Mouse (Mus musculus): ENCODE data around the gene Gm37419. TPM values are rescaled to one million over a fixed set of nuclear protein-coding genes. Genes with fewer than 3 reads are reported as not detected.

The Gm37419 gene
- polyA plus RNA-seq, 1 experiment from 2014 or later = not detected

DNA sequence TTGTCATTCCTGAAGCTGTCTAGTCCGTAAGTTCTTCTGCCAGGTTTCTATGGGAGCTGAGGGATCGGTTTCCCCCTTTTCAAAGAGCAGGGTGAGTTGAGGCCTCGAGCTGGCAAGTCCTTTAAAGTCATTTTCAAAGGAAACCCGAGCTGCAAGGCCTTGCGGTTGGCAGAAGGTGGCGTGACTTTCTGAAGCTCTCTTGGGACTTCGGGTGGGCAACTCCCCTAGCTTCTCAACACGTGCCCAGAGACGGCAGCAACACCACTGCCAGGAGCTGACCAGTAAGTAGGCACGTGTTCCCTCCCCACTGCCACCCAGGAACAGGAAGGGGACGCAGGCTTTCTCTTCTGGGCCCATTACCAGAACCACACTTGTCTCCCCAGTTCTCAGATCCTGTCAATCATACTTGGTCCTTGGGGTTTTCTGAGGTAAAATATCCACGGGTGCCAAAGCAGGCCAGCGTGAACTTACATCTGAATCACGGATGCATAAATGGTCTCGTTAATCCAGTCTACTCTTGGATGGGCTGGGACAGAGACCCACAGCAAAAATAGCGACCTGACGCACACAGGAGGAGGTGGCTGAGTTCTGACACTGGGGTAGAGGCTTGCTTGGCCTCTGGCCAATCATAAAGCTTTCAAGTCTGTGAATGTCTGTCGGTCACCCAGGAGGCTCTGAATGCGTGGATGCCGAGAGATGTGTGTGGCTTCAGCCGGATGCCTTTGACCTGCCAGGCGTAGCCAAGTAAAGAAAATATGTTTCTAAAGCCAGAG, 24.2 kb upstream of the Gm37419 start:
- DNase-seq (ENCODE audit: low spot score, missing footprints) (peak; percentile 79), ATAC-seq (ENCODE audit: low FRiP score) (peak; percentile 43; the same call in 1 of the 2 replicates)
- Histone ChIP-seq H3K27ac (ENCODE audit: low read depth, low read length) (no peak overlapping the region), H3K4me2 (no peak overlapping the region), H3K27me3 (ENCODE audit: control insufficient read depth, insufficient read depth, low read length) (no peaks in the 10 kb centered on the region), H3K4me3 (ENCODE audit: low read depth, low read length) (no peak overlapping the region), H3K36me3 (ENCODE audit: control insufficient read depth, insufficient read depth, low read length) (no peaks in the 10 kb centered on the region), H3K9me3 (ENCODE audit: control insufficient read depth, low read length) (no peaks in the 10 kb centered on the region), H3K9ac (ENCODE audit: low read length) (no peak overlapping the region), H3K4me1 (ENCODE audit: control insufficient read depth, insufficient read depth, low read length) (peaks cover 3% of the 10 kb centered on the region; the same call in 1 of the 2 replicates)
- 68% methylated on average over 22 of the region's 22 CpGs for WGBS

DNA sequence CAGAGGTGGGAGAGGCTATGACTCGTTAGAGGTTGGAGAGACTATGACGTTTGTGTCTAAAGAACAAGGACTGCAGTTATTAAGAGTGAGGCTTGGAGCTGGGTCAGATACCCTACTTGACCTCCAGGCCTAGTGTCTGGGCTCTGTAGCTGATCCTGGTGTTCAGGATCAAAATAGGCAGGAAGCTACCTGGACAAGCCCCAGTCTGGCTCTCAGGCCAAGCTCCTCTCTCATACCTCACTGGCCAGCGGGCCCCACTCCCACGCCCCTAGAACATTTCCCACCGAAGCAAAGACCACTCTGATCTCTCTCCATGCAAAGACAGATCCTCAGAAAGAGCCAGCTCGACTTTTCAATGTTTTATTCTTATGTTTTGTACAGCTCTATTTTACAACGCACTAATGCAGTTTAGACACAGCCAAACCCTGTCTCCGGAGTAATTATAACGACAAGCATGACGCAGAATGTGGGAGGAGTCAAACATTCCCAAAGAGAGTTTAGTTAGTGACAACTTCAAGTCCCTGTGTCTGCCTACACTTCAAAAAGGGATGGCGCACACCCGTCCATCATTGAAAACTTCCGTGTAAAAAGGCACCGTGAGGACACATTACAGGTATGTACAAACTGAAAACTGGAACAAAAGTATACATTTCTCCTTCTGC, 23.4 kb upstream of the Gm37419 start:
- peak; percentile 39 for ATAC-seq (ENCODE audit: low FRiP score)

GRCm38 (mm10) chr16:23966066-23966465, 22.2 kb upstream of the Gm37419 start:
- H3K36me3 ChIP-seq (ENCODE audit: control insufficient read depth, insufficient read depth, low read length) = no peaks in the 10 kb centered on the region
- no peaks in the 10 kb centered on the region for H3K9me3 ChIP-seq (ENCODE audit: control insufficient read depth, low read length)
- no peak overlapping the region for H3K4me3 ChIP-seq (ENCODE audit: low read depth, low read length)
- no peak overlapping the region for H3K9ac ChIP-seq (ENCODE audit: low read length)
- 91% methylated on average over 14 of the region's 14 CpGs for WGBS
- H3K27ac ChIP-seq (ENCODE audit: low read depth, low read length) = no peak overlapping the region
- H3K4me2 ChIP-seq = no peak overlapping the region
- H3K4me1 ChIP-seq (ENCODE audit: control insufficient read depth, insufficient read depth, low read length) = peaks cover 3% of the 10 kb centered on the region; the same call in 1 of the 2 replicates
- ATAC-seq (ENCODE audit: low FRiP score) (no peak), DNase-seq (ENCODE audit: low spot score, missing footprints) (peak; percentile 71)
- H3K27me3 ChIP-seq (ENCODE audit: control insufficient read depth, insufficient read depth, low read length) = no peaks in the 10 kb centered on the region

More for the DNA sequence above, 23.4 kb upstream of the Gm37419 start:
- peak; percentile 84 for DNase-seq (ENCODE audit: low spot score, missing footprints)
- Histone ChIP-seq H3K36me3 (ENCODE audit: control insufficient read depth, insufficient read depth, low read length) (no peaks in the 10 kb centered on the region), H3K4me2 (no peak overlapping the region), H3K4me3 (ENCODE audit: low read depth, low read length) (no peak overlapping the region), H3K9me3 (ENCODE audit: control insufficient read depth, low read length) (no peaks in the 10 kb centered on the region), H3K27ac (ENCODE audit: low read depth, low read length) (no peak overlapping the region), H3K4me1 (ENCODE audit: control insufficient read depth, insufficient read depth, low read length) (peaks cover 3% of the 10 kb centered on the region; the same call in 1 of the 2 replicates), H3K9ac (ENCODE audit: low read length) (no peak overlapping the region), H3K27me3 (ENCODE audit: control insufficient read depth, insufficient read depth, low read length) (no peaks in the 10 kb centered on the region)
- WGBS = 53% methylated on average over 14 of the region's 14 CpGs

GRCm38 (mm10) chr16:23967301-23967700, 21.0 kb upstream of the Gm37419 start:
- WGBS = 81% methylated on average over 7 of the region's 7 CpGs
- no peak for ATAC-seq (ENCODE audit: low FRiP score)
- H3K9ac ChIP-seq (ENCODE audit: low read length) = no peak overlapping the region
- no peak overlapping the region for H3K4me2 ChIP-seq
- H3K9me3 ChIP-seq (ENCODE audit: control insufficient read depth, low read length) = no peaks in the 10 kb centered on the region
- no peak overlapping the region for H3K4me3 ChIP-seq (ENCODE audit: low read depth, low read length)
- no peaks in the 10 kb centered on the region for H3K27me3 ChIP-seq (ENCODE audit: control insufficient read depth, insufficient read depth, low read length)
- peaks cover 3% of the 10 kb centered on the region; the same call in 1 of the 2 replicates for H3K4me1 ChIP-seq (ENCODE audit: control insufficient read depth, insufficient read depth, low read length)
- H3K36me3 ChIP-seq (ENCODE audit: control insufficient read depth, insufficient read depth, low read length) = no peaks in the 10 kb centered on the region
- H3K27ac ChIP-seq (ENCODE audit: low read depth, low read length) = no peak overlapping the region
- DNase-seq (ENCODE audit: low spot score, missing footprints) = peak; percentile 82

DNA sequence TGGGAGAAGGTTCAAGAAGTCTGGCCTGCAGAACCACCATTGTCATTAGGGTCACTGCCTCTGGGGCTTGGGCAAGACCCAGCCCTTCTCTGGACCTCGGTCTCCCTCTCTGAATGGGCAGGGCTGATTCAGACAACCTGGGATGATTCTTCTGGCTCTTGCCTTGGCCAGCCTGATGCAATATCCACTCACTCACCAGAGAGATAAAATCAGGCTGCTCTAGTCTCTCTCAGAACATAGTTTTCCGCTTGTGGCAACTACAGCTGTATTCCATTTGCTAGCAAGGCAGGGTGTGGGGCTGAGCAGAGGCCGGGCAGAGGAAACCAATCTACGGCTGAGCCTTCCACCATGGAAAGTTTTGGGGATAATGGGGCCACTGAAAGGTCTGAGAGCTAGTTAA, 19.4 kb upstream of the Gm37419 start:
- Histone ChIP-seq H3K4me1 (ENCODE audit: control insufficient read depth, insufficient read depth, low read length) (peaks cover 3% of the 10 kb centered on the region; the same call in 1 of the 2 replicates), H3K27me3 (ENCODE audit: control insufficient read depth, insufficient read depth, low read length) (no peaks in the 10 kb centered on the region), H3K9ac (ENCODE audit: low read length) (no peak overlapping the region), H3K4me2 (no peak overlapping the region), H3K27ac (ENCODE audit: low read depth, low read length) (no peak overlapping the region), H3K4me3 (ENCODE audit: low read depth, low read length) (no peak overlapping the region), H3K9me3 (ENCODE audit: control insufficient read depth, low read length) (no peaks in the 10 kb centered on the region), H3K36me3 (ENCODE audit: control insufficient read depth, insufficient read depth, low read length) (no peaks in the 10 kb centered on the region)
- no peak for ATAC-seq (ENCODE audit: low FRiP score)
- peak; percentile 70 for DNase-seq (ENCODE audit: low spot score, missing footprints)
- 58% methylated on average over 4 of the region's 4 CpGs for WGBS

- no peak for ATAC-seq (ENCODE audit: low FRiP score)
- 86% methylated on average over 14 of the region's 14 CpGs for WGBS
- Histone ChIP-seq H3K27ac (ENCODE audit: low read depth, low read length) (no peak overlapping the region), H3K4me2 (no peak overlapping the region), H3K4me1 (ENCODE audit: control insufficient read depth, insufficient read depth, low read length) (no peaks in the 10 kb centered on the region; the same call in 1 of the 2 replicates), H3K4me3 (ENCODE audit: low read depth, low read length) (no peak overlapping the region), H3K27me3 (ENCODE audit: control insufficient read depth, insufficient read depth, low read length) (no peaks in the 10 kb centered on the region), H3K9me3 (ENCODE audit: control insufficient read depth, low read length) (no peaks in the 10 kb centered on the region), H3K36me3 (ENCODE audit: control insufficient read depth, insufficient read depth, low read length) (no peaks in the 10 kb centered on the region), H3K9ac (ENCODE audit: low read length) (no peak overlapping the region)
- peak; percentile 70 for DNase-seq (ENCODE audit: low spot score, missing footprints)
Measured at GRCm38 (mm10) chr16:23969919-23970318, 18.4 kb upstream of the Gm37419 start.

DNA sequence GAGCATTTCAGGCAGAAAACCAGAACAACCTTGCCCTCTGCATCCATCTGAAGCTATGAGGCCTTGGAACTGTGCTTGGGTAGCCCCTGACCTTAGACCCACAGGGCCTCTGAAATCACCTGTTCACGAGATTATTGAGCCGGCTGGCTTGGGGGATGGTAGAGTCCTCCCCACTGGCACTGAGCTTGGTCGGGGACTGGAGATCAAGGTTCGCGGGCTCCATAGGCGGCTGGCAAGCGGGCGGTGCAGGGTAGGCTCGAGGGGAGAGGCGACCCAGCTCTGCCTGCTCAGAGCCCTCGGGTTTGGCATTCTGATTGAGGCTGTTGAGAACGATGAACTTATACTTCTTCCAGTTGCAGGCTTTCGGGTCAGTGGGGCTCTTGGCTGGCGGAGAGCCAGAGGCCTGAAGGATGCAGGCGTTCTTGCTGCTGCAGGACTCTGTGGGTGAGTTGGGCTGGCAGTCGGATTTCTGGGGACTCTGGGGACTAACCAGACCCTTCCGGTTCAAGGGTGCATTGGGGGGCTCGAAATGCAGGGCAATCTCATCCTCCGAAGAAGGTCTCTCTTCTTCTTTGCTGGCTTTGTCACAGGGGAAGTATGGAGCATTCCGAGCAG, 16.0 kb upstream of the Gm37419 start:
- no peak overlapping the region for H3K27ac ChIP-seq (ENCODE audit: low read depth, low read length)
- no peaks in the 10 kb centered on the region for H3K9me3 ChIP-seq (ENCODE audit: control insufficient read depth, low read length)
- no peak for ATAC-seq (ENCODE audit: low FRiP score)
- peak; percentile 72 for DNase-seq (ENCODE audit: low spot score, missing footprints)
- no peaks in the 10 kb centered on the region for H3K27me3 ChIP-seq (ENCODE audit: control insufficient read depth, insufficient read depth, low read length)
- H3K4me3 ChIP-seq (ENCODE audit: low read depth, low read length) = no peak overlapping the region
- no peak overlapping the region for H3K4me2 ChIP-seq
- H3K9ac ChIP-seq (ENCODE audit: low read length) = no peak overlapping the region
- H3K4me1 ChIP-seq (ENCODE audit: control insufficient read depth, insufficient read depth, low read length) = no peaks in the 10 kb centered on the region
- H3K36me3 ChIP-seq (ENCODE audit: control insufficient read depth, insufficient read depth, low read length) = no peaks in the 10 kb centered on the region
- 86% methylated on average over 20 of the region's 20 CpGs for WGBS

- no peak overlapping the region for H3K4me2 ChIP-seq
- H3K9me3 ChIP-seq (ENCODE audit: control insufficient read depth, low read length) = no peaks in the 10 kb centered on the region
- no peak for DNase-seq (ENCODE audit: low spot score, missing footprints)
- H3K4me1 ChIP-seq (ENCODE audit: control insufficient read depth, insufficient read depth, low read length) = no peaks in the 10 kb centered on the region
- H3K9ac ChIP-seq (ENCODE audit: low read length) = no peak overlapping the region
- H3K27ac ChIP-seq (ENCODE audit: low read depth, low read length) = no peak overlapping the region
- H3K4me3 ChIP-seq (ENCODE audit: low read depth, low read length) = no peak overlapping the region
- no peaks in the 10 kb centered on the region for H3K27me3 ChIP-seq (ENCODE audit: control insufficient read depth, insufficient read depth, low read length)
- no peaks in the 10 kb centered on the region for H3K36me3 ChIP-seq (ENCODE audit: control insufficient read depth, insufficient read depth, low read length)
- WGBS = 75% methylated on average over 11 of the region's 11 CpGs
- no peak for ATAC-seq (ENCODE audit: low FRiP score)
Measured at GRCm38 (mm10) chr16:23972901-23973300, 15.4 kb upstream of the Gm37419 start.
